In genomic region chr4:145037631-145038416, GRCm38 (mm10) we compare ENCODE assay signal across 10 mouse cellular contexts.
DNase-seq lines count a peak whose midpoint lies in the region; ATAC-seq and TF ChIP-seq lines count a peak whose summit lies in the region.
"Had no signal": no experiment of that assay in that cellular context is flagged by ENCODE, and none has a peak within 500 bp of the region (broad histone marks: within the 10 kb centered on the region; RNA-seq: fewer than 3 reads in every experiment).

No protein-coding gene starts in this region.

- peak overlapping the region; percentile 15; the same call in 1 of the 2 replicates for H3K27ac ChIP-seq in heart, embryonic 16.5 days (ENCODE audit: low read length)
- H3K27ac ChIP-seq in lung, embryonic 14.5 days (ENCODE audit: low read depth): peak overlapping the region; percentile 44; the same call in 1 of the 2 replicates
- peak overlapping the region; percentile 45; the same call in 1 of the 2 replicates for H3K27ac ChIP-seq in brown adipose tissue, adult 24 weeks (replicated peaks; ENCODE audit: low read depth, low read length)
- H3K27ac ChIP-seq in macrophage: peak overlapping the region; percentile 95

- no peak overlapping the region for H3K4me2 ChIP-seq in heart, embryonic 16.5 days (ENCODE audit: low read depth, low read length)
- no peak overlapping the region for H3K4me2 ChIP-seq in lung, embryonic 14.5 days

- intact Hi-C loops in heart, postnatal 25 days (cut with DNase I): no loop called here

- no peak for TF ChIP-seq CTCF in lung, embryonic 14.5 days (IDR thresholded peaks at IDR 0.05; ENCODE audit: low read depth)

- no peaks in the 10 kb centered on the region for H3K9me3 ChIP-seq in heart, embryonic 16.5 days (replicated peaks; ENCODE audit: control insufficient read depth, low read length)
- no peaks in the 10 kb centered on the region for H3K9me3 ChIP-seq in lung, embryonic 14.5 days (ENCODE audit: low read depth, low read length)

- H3K79me2 ChIP-seq in macrophage (ENCODE audit: inconsistent target): no peaks in the 10 kb centered on the region; the same call in 1 of the 2 replicates

- DNase-seq in heart, postnatal 25 days (ENCODE audit: low spot score): no peak
- DNase-seq in lung, embryonic 14.5 days: peak; percentile 70
- no peak for DNase-seq in lung, postnatal 25 days (ENCODE audit: low spot score)
- no peak for DNase-seq in T-cell, adult 2 months (ENCODE audit: low spot score)
- DNase-seq: heart, postnatal 36 days had no signal

- 63% methylated on average over 5 of the region's 5 CpGs for WGBS in heart, embryonic 16.5 days
- 44% methylated on average over 5 of the region's 5 CpGs for WGBS in lung, embryonic 14.5 days
- WGBS in macrophage (ENCODE audit: missing documents): 75% methylated on average over 5 of the region's 5 CpGs

- peaks cover 15% of the 10 kb centered on the region for H3K36me3 ChIP-seq in heart, embryonic 16.5 days (ENCODE audit: control insufficient read depth, insufficient read depth)
- peaks cover 23% of the 10 kb centered on the region for H3K36me3 ChIP-seq in lung, embryonic 14.5 days (ENCODE audit: insufficient read depth)
- peaks cover 2% of the 10 kb centered on the region; the same call in 1 of the 2 replicates for H3K36me3 ChIP-seq in macrophage (ENCODE audit: inconsistent target)

- H3K27me3 ChIP-seq in heart, embryonic 16.5 days (ENCODE audit: control insufficient read depth, insufficient read depth, low read length): no peaks in the 10 kb centered on the region
- H3K27me3 ChIP-seq in lung, embryonic 14.5 days (ENCODE audit: insufficient read depth, low read length): no peaks in the 10 kb centered on the region

- H3K4me1 ChIP-seq in heart, embryonic 16.5 days (ENCODE audit: control insufficient read depth, insufficient read depth, low read length): peaks cover 35% of the 10 kb centered on the region
- H3K4me1 ChIP-seq in lung, embryonic 14.5 days (ENCODE audit: insufficient read depth): peaks cover 27% of the 10 kb centered on the region
- H3K4me1 ChIP-seq in brown adipose tissue, adult 24 weeks (ENCODE audit: control insufficient read depth, insufficient read depth, insufficient read length, low read length): peaks cover 47% of the 10 kb centered on the region

- no peak overlapping the region for H3K9ac ChIP-seq in heart, embryonic 16.5 days (ENCODE audit: low read length)
- H3K9ac ChIP-seq in lung, embryonic 14.5 days: no peak overlapping the region

- H3K4me3 ChIP-seq in heart, embryonic 16.5 days (ENCODE audit: low read length): no peak overlapping the region
- H3K4me3 ChIP-seq in lung, embryonic 14.5 days (ENCODE audit: low read depth, low read length): no peak overlapping the region
- no peak overlapping the region for H3K4me3 ChIP-seq in brown adipose tissue, adult 24 weeks (ENCODE audit: insufficient read depth, low read depth, low read length)
- H3K4me3 ChIP-seq in macrophage (ENCODE audit: inconsistent target): no peak overlapping the region

- no peak for ATAC-seq in heart, embryonic 16.5 days (replicated peaks; ENCODE audit: extremely low read depth, insufficient read depth, low FRiP score)
- peak; percentile 26; the same call in 1 of the 2 replicates for ATAC-seq in lung, embryonic 14.5 days (ENCODE audit: insufficient read depth)
- no peak for ATAC-seq in megakaryocyte-erythroid progenitor cell, adult 5-6 weeks (replicated peaks; ENCODE audit: low FRiP score, low TSS enrichment, poor library complexity, severe bottlenecking)
- ATAC-seq: forebrain, embryonic 16.5 days had no signal

Comparison
In these comparisons a context has a peak if more than half of its experiments do, and no peak if none do; other contexts are left out.
1. H3K27ac ChIP-seq: peak in every context shown above with its lines; median percentile 95 in macrophage; 45 in brown adipose tissue, adult 24 weeks; 44 in lung, embryonic 14.5 days; 15 in heart, embryonic 16.5 days.